Mouse (Mus musculus) heart, embryonic 14.5 days (tissue): ENCODE measurements around the gene Pou2f1. TPM values are rescaled to one million over a fixed set of nuclear protein-coding genes. Genes with fewer than 3 reads are reported as not detected.

ENCODE experiments used
- ATAC-seq: fragments of 200-750 bp; cut with Nextera tagmentation; 2 replicates; pipeline ENCODE4 v1.8.0; 2017; ENCODE audit warnings: low read depth, moderate TSS enrichment; ENCODE audit not compliant: insufficient number of reproducible peaks, insufficient read depth, low FRiP score
- H3K27ac ChIP-seq, 2 experiments: fragments of 200-500 bp in 1 of 2; fragments of 300-500 bp in 1 of 2; sonication (generic) in 1 of 2; replicated peaks in 1 of 2; 2 replicates each; pipeline ENCODE4 v1.5.1; 2012 to 2014; ENCODE audit warnings: low read depth in 2 of 2, low read length in 2 of 2, control low read depth in 1 of 2, mild to moderate bottlenecking in 1 of 2, mixed read lengths in 1 of 2; ENCODE audit not compliant: control insufficient read depth in 1 of 2, insufficient read depth in 1 of 2
- H3K27me3 ChIP-seq: fragments of 300-500 bp; sonication (generic); 2 replicates; pipeline ENCODE4 v1.6.1; 2014; ENCODE audit warnings: mild to moderate bottlenecking, low read length, control low read depth; ENCODE audit not compliant: control insufficient read depth, insufficient read depth
- H3K36me3 ChIP-seq: fragments of 300-500 bp; sonication (generic); 2 replicates; pipeline ENCODE4 v1.6.1; 2014; ENCODE audit warnings: mild to moderate bottlenecking, control low read depth, low read length, mixed read lengths; ENCODE audit not compliant: control insufficient read depth, insufficient read depth
- H3K4me1 ChIP-seq, 2 experiments: fragments of 200-500 bp in 1 of 2; fragments of 300-500 bp in 1 of 2; sonication (generic) in 1 of 2; 2 replicates each; pipeline ENCODE4 v1.6.1; 2012 to 2014; ENCODE audit warnings: low read length in 2 of 2, control low read depth in 1 of 2, mixed read lengths in 1 of 2; ENCODE audit not compliant: control insufficient read depth in 2 of 2, insufficient read depth in 2 of 2
- H3K4me2 ChIP-seq: fragments of 300-500 bp; sonication (generic); 2 replicates; pipeline ENCODE4 v1.6.1; 2014; ENCODE audit warnings: mild to moderate bottlenecking, low read length
- H3K4me3 ChIP-seq, 2 experiments: fragments of 200-500 bp in 1 of 2; fragments of 300-500 bp in 1 of 2; sonication (generic) in 1 of 2; 2 replicates each; pipeline ENCODE4 v1.5.1; 2012 to 2014; ENCODE audit warnings: low read length in 2 of 2, mild to moderate bottlenecking in 2 of 2, control low read depth in 1 of 2, low read depth in 1 of 2, moderate library complexity in 1 of 2; ENCODE audit not compliant: control insufficient read depth in 1 of 2, insufficient read depth in 1 of 2
- H3K9ac ChIP-seq: fragments of 300-500 bp; sonication (generic); 2 replicates; pipeline ENCODE4 v1.6.1; 2014; ENCODE audit warnings: mild to moderate bottlenecking, low read length
- H3K9me3 ChIP-seq: fragments of 300-500 bp; sonication (generic); 2 replicates; pipeline ENCODE4 v1.6.1; 2016; ENCODE audit warnings: low read length, control low read depth; ENCODE audit not compliant: control insufficient read depth
- WGBS: fragments of 180-500 bp; shearing (Covaris S2); extraction: QIAGEN DNeasy Blood & Tissue Kit; methylation state at CpG from one replicate; pipeline ENCODE4 v1.1.7; 2014; 5-methylcytosine and 5-hydroxymethylcytosine counted together
- polyA plus RNA-seq: library from polyadenylated mRNA; unstranded; fragments of >200 nt; fragmentation: Nextera tagmentation; extraction: Ambion mirVana; gene quantifications from 2 replicates; pipeline ENCODE4 v1.2.1, GENCODE M21; 2014

The Pou2f1 gene
- polyA plus RNA-seq, 1 experiment from 2014 or later, result 12.1 TPM

GRCm38 (mm10) chr1:165836461-165836860, 166.0 kb downstream of the Pou2f1 start:
- Histone ChIP-seq H3K27me3 (peaks cover 19% of the 10 kb centered on the region; the same call in 1 of the 2 replicates), H3K9me3 (no peaks in the 10 kb centered on the region), H3K36me3 (no peaks in the 10 kb centered on the region), H3K9ac (no peak overlapping the region), H3K4me1 (peaks cover 12 to 16% of the 10 kb centered on the region in 2 experiments), H3K27ac (no peak overlapping the region), H3K4me3 (no peak overlapping the region), H3K4me2 (0 out of 2 replicates have a peak overlapping the region, but pooled peaks have one; percentile 19)
- WGBS, result 2% methylated on average over 6 of the region's 6 CpGs
- ATAC-seq, result no peak

DNA sequence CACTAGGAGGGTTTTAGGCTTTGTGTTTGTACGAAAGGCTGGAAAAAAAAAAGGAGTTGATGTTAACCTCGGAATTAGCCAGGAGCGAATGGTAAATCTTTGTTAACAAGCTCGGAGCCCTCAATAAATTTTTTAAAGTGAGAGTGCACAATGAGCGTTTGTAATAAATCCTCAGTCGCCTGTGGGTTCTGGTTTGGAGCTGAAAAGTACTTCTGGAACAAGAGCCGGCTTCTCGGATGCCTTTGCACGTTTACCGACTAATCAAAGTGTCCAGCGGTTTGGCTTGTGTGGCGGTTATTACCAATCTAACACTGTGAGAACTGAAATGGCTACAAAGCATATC, 167.9 kb downstream of the Pou2f1 start:
- no peak overlapping the region for H3K9ac ChIP-seq
- no peaks in the 10 kb centered on the region for H3K36me3 ChIP-seq
- WGBS, result 66% methylated on average over 12 of the region's 12 CpGs
- ATAC-seq, result no peak
- no peaks in the 10 kb centered on the region for H3K9me3 ChIP-seq
- H3K4me3 ChIP-seq, result no peak overlapping the region
- H3K27ac ChIP-seq, result no peak overlapping the region
- H3K4me2 ChIP-seq, result peak overlapping the region; percentile 34
- H3K27me3 ChIP-seq, result 0 out of 2 replicates have a peak, but pooled peaks cover 11% of the 10 kb centered on the region
- H3K4me1 ChIP-seq, result peaks cover 12 to 14% of the 10 kb centered on the region in 2 experiments

GRCm38 (mm10) chr1:165833910-165834632, 168.4 kb downstream of the Pou2f1 start:
- no peak overlapping the region for H3K27ac ChIP-seq
- H3K9me3 ChIP-seq, result no peaks in the 10 kb centered on the region
- no peak for ATAC-seq
- no peak overlapping the region for H3K4me3 ChIP-seq
- WGBS, result 41% methylated on average over 17 of the region's 17 CpGs
- no peaks in the 10 kb centered on the region for H3K36me3 ChIP-seq
- H3K27me3 ChIP-seq, result 0 out of 2 replicates have a peak, but pooled peaks cover 9% of the 10 kb centered on the region
- H3K4me1 ChIP-seq, result peaks cover 12 to 14% of the 10 kb centered on the region in 2 experiments
- H3K9ac ChIP-seq, result no peak overlapping the region
- peak overlapping the region; percentile 34 for H3K4me2 ChIP-seq

DNA sequence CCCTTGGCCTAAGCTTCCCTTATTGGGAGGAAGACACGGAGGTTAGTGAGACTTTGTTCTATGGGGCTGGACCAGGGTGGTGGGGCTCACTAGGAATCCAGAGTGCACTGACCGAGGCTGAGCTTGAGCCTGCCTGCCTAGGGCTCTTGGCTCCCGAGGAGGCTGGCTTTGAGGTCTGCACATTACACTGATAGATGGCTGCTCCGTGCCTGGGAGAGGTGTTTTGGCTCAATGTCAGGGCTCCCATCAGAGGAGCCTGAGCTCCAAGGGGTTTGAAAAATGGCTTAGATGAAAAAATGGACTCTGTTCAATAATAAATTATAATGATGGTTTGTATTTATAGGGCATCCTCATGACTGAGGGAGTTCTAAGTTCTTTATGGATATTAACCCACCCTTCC, 169.2 kb downstream of the Pou2f1 start:
- Histone ChIP-seq H3K4me2 (no peak overlapping the region), H3K9ac (no peak overlapping the region), H3K4me1 (peaks cover 12 to 14% of the 10 kb centered on the region in 2 experiments), H3K27me3 (0 out of 2 replicates have a peak, but pooled peaks cover 3% of the 10 kb centered on the region), H3K9me3 (no peaks in the 10 kb centered on the region), H3K4me3 (no peak overlapping the region), H3K27ac (no peak overlapping the region), H3K36me3 (no peaks in the 10 kb centered on the region)
- 39% methylated on average over 4 of the region's 4 CpGs for WGBS
- no peak for ATAC-seq

DNA sequence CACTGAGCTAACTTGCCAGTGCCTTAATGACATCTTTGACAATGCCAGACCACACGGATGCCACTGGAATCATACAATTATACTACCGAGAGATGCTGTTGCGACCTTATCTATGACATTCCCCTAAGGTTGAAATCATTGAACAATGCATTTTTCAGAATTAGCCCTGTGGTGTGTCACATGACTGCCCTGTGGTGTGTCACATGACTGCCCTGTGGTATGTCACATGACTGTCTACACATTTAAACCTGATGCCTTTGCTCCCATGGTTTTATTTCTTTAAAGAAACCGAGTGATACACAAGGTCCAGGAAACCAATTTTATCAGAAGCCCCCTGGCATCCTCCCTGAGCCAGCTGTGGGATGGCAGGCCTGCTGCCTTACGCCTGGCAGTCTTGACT, 172.6 kb downstream of the Pou2f1 start:
- ATAC-seq, result no peak
- no peak overlapping the region for H3K4me2 ChIP-seq
- WGBS, result 77% methylated on average over 5 of the region's 5 CpGs
- H3K9ac ChIP-seq, result no peak overlapping the region
- H3K4me1 ChIP-seq, result 0 out of 4 replicates have a peak, but pooled peaks cover 0 to 2% of the 10 kb centered on the region in 2 experiments
- H3K4me3 ChIP-seq, result no peak overlapping the region
- H3K9me3 ChIP-seq, result no peaks in the 10 kb centered on the region
- H3K27me3 ChIP-seq, result no peaks in the 10 kb centered on the region
- no peaks in the 10 kb centered on the region for H3K36me3 ChIP-seq
- no peak overlapping the region for H3K27ac ChIP-seq

DNA sequence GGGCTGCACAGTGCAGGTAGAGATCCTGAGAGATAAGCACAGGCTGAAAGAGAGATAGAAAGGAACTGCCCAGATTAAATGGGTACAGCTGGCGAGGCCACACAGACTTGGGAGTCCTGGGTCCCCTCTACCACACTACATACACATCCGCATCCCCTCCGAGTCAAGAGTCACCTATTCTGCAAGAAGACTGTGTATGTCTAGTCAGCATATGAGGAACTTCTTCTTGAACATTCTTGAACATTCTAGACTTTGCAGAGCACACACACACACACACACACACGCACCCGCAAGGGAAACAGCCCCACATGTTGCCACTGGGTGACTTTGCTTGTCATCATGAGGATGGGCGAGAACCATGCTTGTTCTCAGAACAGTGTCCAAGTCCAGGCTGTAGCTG, 173.9 kb downstream of the Pou2f1 start:
- no peak for ATAC-seq
- Histone ChIP-seq H3K4me2 (no peak overlapping the region), H3K4me3 (no peak overlapping the region), H3K27me3 (no peaks in the 10 kb centered on the region), H3K27ac (no peak overlapping the region), H3K36me3 (no peaks in the 10 kb centered on the region), H3K9ac (no peak overlapping the region), H3K9me3 (no peaks in the 10 kb centered on the region), H3K4me1 (no peaks in the 10 kb centered on the region)
- WGBS, result 87% methylated on average over 6 of the region's 6 CpGs

DNA sequence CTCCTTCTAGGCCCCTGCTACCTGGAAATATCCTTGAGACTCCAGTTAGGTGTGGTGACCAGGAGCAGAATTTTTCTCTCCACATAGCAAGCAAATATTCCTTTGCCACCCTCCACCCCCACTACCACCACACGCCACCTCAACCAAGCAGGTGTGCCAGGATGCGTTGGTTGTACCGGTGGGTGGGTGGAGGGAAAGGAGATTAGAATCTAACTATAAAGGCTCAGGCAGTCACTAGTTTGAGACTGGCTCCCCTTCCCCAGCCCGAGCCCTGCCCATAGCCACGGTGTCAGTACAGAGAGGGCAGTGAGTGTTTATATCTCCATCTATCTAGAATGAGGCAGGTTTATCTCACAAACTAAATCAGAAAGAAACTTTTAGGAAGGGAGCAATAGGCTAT, 174.3 kb downstream of the Pou2f1 start:
- Histone ChIP-seq H3K4me2 (no peak overlapping the region), H3K4me1 (no peaks in the 10 kb centered on the region), H3K27me3 (no peaks in the 10 kb centered on the region), H3K4me3 (no peak overlapping the region), H3K9ac (no peak overlapping the region), H3K36me3 (no peaks in the 10 kb centered on the region), H3K9me3 (no peaks in the 10 kb centered on the region), H3K27ac (no peak overlapping the region)
- WGBS, result 78% methylated on average over 5 of the region's 5 CpGs
- ATAC-seq, result no peak

DNA sequence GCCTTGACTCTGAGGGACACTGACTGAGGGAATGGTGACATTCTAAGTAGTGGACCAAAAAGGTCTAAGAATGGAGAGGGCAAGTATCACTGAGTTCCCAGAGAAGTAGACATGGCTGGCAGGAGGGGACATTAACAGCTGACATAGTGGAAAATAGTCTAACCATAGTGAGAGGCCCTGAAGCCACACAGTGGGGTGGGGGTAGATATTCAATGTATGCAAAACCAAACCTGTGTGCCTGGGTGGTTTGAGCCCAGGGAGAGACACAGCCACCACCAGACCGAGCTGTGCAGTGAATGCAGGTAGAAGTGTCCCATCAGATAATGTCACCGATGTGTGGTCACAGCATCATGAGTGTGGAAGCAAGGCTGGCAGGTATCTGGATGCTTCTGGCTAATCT, 180.4 kb downstream of the Pou2f1 start:
- Histone ChIP-seq H3K4me3 (no peak overlapping the region), H3K27me3 (no peaks in the 10 kb centered on the region), H3K36me3 (no peaks in the 10 kb centered on the region), H3K9me3 (no peaks in the 10 kb centered on the region), H3K4me1 (peaks cover 7% of the 10 kb centered on the region in 2 experiments; a peak in 3 of 4 replicates), H3K4me2 (no peak overlapping the region), H3K9ac (no peak overlapping the region), H3K27ac (no peak overlapping the region)
- 85% methylated on average over 2 of the region's 2 CpGs for WGBS
- ATAC-seq, result no peak
